Mouse (Mus musculus): Measurements from ENCODE around the gene Ckap2. TPM values are rescaled to one million over a fixed set of nuclear protein-coding genes. Genes with fewer than 3 reads are reported as not detected.
"Not testable (repeated sequence)": the region's sequence is repeated elsewhere in the genome, so short reads cannot be mapped to it uniquely, and the experiment has no call there.

Ckap2 gene
- polyA plus RNA-seq, 1 experiment = 63.5 TPM

DNA sequence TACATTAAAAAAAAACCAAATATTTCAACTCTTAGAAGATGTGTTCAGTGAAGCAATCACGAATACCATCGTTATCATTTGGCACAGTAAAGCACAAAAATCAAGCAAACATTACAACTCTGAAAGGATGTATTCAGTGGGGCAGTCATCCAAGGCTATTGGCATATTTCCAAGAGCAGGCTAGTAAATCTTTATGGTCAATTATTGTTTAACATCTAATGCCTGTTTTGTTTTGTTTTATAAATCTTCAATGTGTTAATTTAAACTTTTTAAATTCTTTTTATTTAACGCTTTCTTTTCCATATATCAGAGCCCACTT is 35.3 kb downstream of the Ckap2 start:
- no peak for TF ChIP-seq CTCF (IDR thresholded peaks at IDR 0.05; ENCODE audit: borderline replicate concordance, insufficient read depth, low read length)
- TF ChIP-seq POLR2A (IDR thresholded peaks at IDR 0.05; ENCODE audit: low read depth, low read length) = no peak
- H3K27ac ChIP-seq (ENCODE audit: insufficient read depth, low read length) = no peak overlapping the region
- H3K4me1 ChIP-seq (ENCODE audit: control insufficient read depth, insufficient read depth, low read length) = no peaks in the 10 kb centered on the region
- H3K4me3 ChIP-seq (ENCODE audit: insufficient read depth, low read length) = no peak overlapping the region

DNA sequence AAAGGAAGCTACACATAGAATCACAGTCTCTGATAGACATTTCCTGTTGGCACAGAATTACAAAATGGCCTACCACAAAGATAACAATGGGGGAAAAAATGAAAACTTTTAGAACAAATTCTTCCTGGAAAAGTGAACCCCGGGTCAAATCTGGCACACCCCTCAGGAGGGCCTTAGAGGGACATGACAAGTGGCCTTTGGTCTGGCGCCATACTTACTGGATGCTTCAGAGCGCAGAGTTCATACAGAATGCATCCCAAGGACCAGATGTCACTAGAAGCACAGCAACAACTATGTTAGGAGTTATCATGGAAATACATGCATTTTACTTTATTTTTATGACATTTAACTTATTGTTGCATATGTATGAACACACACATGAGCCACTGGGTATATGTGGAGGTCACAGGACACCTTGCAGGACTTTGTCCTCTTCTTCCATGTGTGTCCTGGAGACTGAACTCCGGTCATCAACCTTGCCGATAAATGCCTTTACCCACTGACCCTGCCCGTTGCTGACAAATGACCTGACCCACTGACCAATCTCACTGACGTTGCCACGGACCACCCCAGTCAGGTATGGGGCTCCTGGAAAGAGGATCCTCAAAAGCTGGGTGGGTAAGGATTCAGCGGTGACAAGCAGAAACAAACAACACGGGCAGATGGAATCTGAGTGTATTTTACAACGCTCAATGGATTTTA is 35.8 kb downstream of the Ckap2 start:
- Histone ChIP-seq H3K4me1 (ENCODE audit: control insufficient read depth, insufficient read depth, low read length) (no peaks in the 10 kb centered on the region), H3K27ac (ENCODE audit: insufficient read depth, low read length) (no peak overlapping the region), H3K4me3 (ENCODE audit: insufficient read depth, low read length) (no peak overlapping the region)
- no peak for TF ChIP-seq CTCF (IDR thresholded peaks at IDR 0.05; ENCODE audit: borderline replicate concordance, insufficient read depth, low read length)
- no peak for TF ChIP-seq POLR2A (IDR thresholded peaks at IDR 0.05; ENCODE audit: low read depth, low read length)

DNA sequence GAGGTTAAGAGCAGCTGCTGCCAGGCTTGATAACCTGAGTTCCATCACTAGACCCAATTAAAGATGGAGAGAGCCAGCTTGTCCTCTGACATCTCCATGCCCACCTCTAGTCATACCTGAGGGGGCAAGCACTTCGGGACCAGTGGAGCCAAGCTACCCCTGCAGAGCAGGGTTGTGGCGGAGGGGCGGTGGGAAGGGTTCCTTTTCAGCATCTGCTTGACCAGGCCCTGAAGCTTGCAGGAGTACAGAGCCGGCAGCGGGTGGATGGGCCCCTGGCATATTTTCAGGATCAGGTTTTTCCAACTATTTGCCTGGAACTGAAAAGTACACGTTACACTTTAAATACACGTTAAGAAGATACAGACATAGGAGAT is 37.3 kb downstream of the Ckap2 start:
- Histone ChIP-seq H3K4me3 (ENCODE audit: insufficient read depth, low read length) (no peak overlapping the region), H3K4me1 (ENCODE audit: control insufficient read depth, insufficient read depth, low read length) (no peaks in the 10 kb centered on the region), H3K27ac (ENCODE audit: insufficient read depth, low read length) (no peak overlapping the region)
- TF ChIP-seq POLR2A (IDR thresholded peaks at IDR 0.05; ENCODE audit: low read depth, low read length) = no peak
- no peak for TF ChIP-seq CTCF (IDR thresholded peaks at IDR 0.05; ENCODE audit: borderline replicate concordance, insufficient read depth, low read length)

DNA sequence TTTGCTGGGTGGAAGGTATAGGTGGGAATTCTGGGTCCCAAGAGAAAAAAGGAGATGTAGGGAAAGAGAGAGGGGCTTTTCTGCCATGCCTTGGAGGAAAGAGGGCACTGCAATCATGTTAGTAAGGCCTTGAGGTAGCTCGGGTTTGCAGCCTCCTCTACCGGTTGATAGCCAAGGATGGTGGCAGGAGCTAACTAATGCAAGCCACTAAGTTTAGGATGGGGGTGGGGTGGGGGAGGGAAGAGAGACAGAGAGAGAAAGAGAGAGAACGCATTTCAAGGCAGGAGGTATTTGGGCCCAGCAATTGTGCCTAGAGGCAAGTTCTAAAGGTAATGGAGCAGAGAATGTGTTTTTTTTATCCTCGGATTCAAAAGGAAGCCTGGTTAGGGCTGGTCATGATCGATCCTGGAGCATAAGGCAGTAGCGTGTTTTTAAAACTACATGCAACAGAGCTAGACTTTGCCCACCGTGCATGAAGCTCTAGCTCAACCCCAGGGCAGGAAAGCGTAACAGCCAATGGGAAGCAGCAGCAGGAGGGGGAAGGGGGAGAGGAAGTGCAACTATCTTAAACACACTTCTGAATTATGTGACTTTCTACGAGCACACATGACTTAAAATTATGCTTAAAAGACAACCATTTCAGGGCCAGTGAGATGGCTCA is 37.8 kb downstream of the Ckap2 start:
- H3K27ac ChIP-seq (ENCODE audit: insufficient read depth, low read length) = no peak overlapping the region
- TF ChIP-seq POLR2A (IDR thresholded peaks at IDR 0.05; ENCODE audit: low read depth, low read length) (no peak), CTCF (IDR thresholded peaks at IDR 0.05; ENCODE audit: borderline replicate concordance, insufficient read depth, low read length) (no peak)
- H3K4me1 ChIP-seq (ENCODE audit: control insufficient read depth, insufficient read depth, low read length) = no peaks in the 10 kb centered on the region
- no peak overlapping the region for H3K4me3 ChIP-seq (ENCODE audit: insufficient read depth, low read length)

DNA sequence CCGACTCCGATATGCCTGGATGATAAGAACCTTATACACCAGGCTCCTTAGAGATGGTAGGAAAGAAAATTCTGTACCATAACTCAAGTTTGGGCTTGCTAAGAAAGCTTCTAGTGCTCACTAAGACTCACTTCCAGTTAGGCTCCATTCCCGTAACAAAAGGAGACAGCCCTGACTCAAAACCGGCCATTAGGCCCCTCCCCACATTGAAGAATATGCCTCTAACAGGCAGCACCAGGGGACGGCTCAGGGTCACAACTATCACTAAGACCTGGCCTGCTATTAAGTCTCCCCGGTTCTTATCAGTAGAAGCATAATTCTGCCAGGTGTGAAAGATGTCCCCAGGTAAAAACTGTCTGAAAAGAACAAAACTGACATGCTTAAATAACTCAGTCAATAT is 39.8 kb downstream of the Ckap2 start:
- H3K27ac ChIP-seq (ENCODE audit: insufficient read depth, low read length) = no peak overlapping the region
- TF ChIP-seq CTCF (IDR thresholded peaks at IDR 0.05; ENCODE audit: borderline replicate concordance, insufficient read depth, low read length) = no peak
- H3K4me3 ChIP-seq (ENCODE audit: insufficient read depth, low read length) = no peak overlapping the region
- no peaks in the 10 kb centered on the region for H3K4me1 ChIP-seq (ENCODE audit: control insufficient read depth, insufficient read depth, low read length)

DNA sequence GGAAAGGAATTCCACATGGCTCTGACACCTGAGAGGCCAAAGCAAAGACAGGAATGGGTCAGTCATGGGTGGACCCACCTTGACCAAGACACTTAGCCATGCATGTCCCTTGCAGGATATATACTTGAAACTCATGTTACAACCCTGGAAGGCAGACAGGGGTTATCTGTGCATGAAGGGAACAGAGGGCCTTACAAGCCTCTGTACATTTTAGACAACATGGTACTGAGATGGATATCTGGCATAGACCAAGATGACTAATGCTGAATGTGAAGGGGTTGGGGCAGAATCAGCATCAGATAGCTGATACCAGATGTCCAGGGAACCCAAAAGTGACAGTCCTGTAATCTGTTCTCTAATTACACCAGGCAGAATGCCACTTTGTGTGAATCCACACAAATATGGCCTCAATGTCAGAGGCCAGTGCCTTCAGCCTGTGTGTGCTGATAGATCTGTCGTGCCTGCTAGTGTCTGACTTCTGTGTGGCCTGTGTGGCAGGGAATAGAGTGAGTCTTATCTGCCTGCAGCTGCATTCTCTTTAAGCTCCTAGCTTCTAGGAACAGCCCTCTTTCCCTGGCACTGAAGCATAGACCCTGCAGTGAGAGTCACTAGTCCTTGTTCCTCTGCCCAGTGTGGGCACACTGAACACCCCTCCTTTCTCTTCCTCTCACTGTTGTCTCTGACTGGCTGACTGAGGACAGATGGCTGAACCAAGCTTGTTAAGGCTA is 41.7 kb downstream of the Ckap2 start:
- Histone ChIP-seq H3K27ac (ENCODE audit: insufficient read depth, low read length) (no peak overlapping the region), H3K4me1 (ENCODE audit: control insufficient read depth, insufficient read depth, low read length) (no peaks in the 10 kb centered on the region), H3K4me3 (ENCODE audit: insufficient read depth, low read length) (no peak overlapping the region)
- TF ChIP-seq POLR2A (IDR thresholded peaks at IDR 0.05; ENCODE audit: low read depth, low read length) (no peak), CTCF (IDR thresholded peaks at IDR 0.05; ENCODE audit: borderline replicate concordance, insufficient read depth, low read length) (no peak)

DNA sequence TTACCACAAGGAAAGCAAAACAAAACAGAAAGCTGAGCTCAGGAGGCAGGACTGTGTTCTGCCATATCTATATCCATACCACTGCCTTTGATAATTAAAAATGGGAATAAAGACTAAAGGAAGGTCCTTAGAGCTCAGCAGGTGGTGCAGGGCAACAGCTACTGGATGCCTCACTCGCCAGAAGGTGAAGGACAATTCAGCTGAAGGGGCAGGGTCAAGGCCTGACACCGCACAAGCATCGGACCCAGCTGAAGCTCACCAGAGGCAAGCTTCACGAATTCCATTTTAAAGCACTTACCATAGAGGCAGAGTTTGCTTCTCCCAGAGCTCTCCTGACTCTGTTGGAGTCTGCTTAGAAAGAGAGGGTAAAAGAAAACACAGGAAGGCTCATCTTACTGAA is 43.0 kb downstream of the Ckap2 start:
- Histone ChIP-seq H3K27ac (ENCODE audit: insufficient read depth, low read length) (no peak overlapping the region), H3K4me3 (ENCODE audit: insufficient read depth, low read length) (no peak overlapping the region), H3K4me1 (ENCODE audit: control insufficient read depth, insufficient read depth, low read length) (no peaks in the 10 kb centered on the region)
- TF ChIP-seq POLR2A (IDR thresholded peaks at IDR 0.05; ENCODE audit: low read depth, low read length) (no peak), CTCF (IDR thresholded peaks at IDR 0.05; ENCODE audit: borderline replicate concordance, insufficient read depth, low read length) (no peak)

DNA sequence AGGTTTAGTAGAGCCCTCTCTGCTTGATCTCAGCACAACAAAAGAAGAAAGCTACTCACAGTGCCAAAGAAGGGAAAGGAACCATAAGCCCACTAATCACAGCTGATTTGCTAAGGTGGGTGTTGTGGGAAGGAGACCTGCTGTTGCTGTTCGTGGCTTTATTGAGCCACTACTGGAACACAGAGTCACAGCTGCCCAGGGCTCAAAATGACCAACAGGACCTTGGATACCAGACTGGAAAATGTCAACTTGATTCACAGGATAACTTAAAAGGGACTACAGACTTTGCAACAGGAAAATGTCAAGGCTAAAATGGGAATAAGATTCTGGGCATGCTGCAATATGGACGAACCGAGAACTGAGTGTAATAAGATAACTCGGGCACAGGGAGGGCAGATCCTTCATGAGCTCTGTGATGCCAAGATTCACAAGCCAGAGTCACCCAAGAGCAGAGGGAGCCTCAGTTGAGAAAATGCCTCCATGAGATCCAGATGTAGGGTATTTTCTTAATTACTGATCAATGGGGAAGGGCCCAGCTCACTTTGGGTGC is 43.7 kb downstream of the Ckap2 start:
- Histone ChIP-seq H3K4me1 (ENCODE audit: control insufficient read depth, insufficient read depth, low read length) (no peaks in the 10 kb centered on the region), H3K27ac (ENCODE audit: insufficient read depth, low read length) (no peak overlapping the region), H3K4me3 (ENCODE audit: insufficient read depth, low read length) (no peak overlapping the region)
- TF ChIP-seq POLR2A (IDR thresholded peaks at IDR 0.05; ENCODE audit: low read depth, low read length) = no peak
- TF ChIP-seq CTCF (IDR thresholded peaks at IDR 0.05; ENCODE audit: borderline replicate concordance, insufficient read depth, low read length) = no peak

DNA sequence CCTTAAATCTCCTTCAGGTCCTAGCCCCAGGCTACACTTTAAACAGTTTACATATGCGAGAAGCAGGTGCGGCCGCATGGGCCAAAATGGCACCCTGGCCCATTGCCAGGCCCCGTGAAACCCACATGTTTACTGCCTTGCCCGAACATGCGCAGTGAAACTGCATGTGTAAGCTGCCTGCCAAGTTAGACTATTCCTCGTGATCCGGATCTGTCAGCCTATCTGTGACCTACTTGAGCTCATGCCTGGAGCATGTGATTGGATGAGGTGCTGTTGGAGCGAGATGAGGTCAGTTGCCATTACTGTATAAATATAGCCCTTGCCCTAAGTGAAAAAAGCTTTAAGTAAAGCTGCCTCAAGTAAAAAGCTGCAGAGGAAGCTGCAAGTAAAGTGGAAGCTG is 49.2 kb downstream of the Ckap2 start:
- not testable (repeated sequence) for H3K4me1 ChIP-seq (ENCODE audit: control insufficient read depth, insufficient read depth, low read length); H3K4me3 ChIP-seq (ENCODE audit: insufficient read depth, low read length); H3K27ac ChIP-seq (ENCODE audit: insufficient read depth, low read length)

DNA sequence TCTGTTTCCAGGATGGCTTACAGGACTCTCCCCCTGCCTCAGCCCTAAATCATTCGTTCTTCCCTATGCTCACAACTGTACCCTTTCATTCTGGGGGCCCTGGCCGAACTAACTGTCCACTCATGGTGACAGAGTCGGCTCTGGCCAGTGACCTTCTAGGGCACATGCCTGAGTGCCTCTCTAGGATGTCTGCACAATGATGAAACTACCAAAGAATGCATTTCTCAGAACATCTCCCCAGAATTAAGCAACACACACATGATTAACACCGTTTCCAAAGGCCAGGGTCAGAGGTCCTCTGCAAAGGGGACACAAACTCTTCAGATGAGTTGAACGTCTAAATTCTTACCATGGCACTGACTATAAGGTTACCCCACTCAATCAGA is 50.9 kb downstream of the Ckap2 start:
- Histone ChIP-seq H3K4me3 (ENCODE audit: insufficient read depth, low read length) (no peak overlapping the region), H3K27ac (ENCODE audit: insufficient read depth, low read length) (no peak overlapping the region), H3K4me1 (ENCODE audit: control insufficient read depth, insufficient read depth, low read length) (no peaks in the 10 kb centered on the region)
- TF ChIP-seq POLR2A (IDR thresholded peaks at IDR 0.05; ENCODE audit: low read depth, low read length) (no peak), CTCF (IDR thresholded peaks at IDR 0.05; ENCODE audit: borderline replicate concordance, insufficient read depth, low read length) (no peak)
